In genomic region chr8:111821199-111821598, GRCm38 (mm10) we compare ENCODE assay signal across 10 mouse cellular contexts. TPM values are rescaled to one million over a fixed set of nuclear protein-coding genes. Genes with fewer than 3 reads are reported as not detected.
DNase-seq lines count a peak whose midpoint lies in the region; ATAC-seq and TF ChIP-seq lines count a peak whose summit lies in the region.
"Had no signal": no experiment of that assay in that cellular context is flagged by ENCODE, and none has a peak within 500 bp of the region (broad histone marks: within the 10 kb centered on the region; RNA-seq: fewer than 3 reads in every experiment).

No protein-coding gene starts in this region.

- intact Hi-C loops in left cerebral cortex, postnatal 36 days (cut with DNase I): no loop called here

- peak overlapping the region; percentile 18 for H3K4me2 ChIP-seq in CH12.LX (ENCODE audit: insufficient read depth, low read depth, poor library complexity, severe bottlenecking)
- no peak overlapping the region for H3K4me2 ChIP-seq in intestine, postnatal 0 days (replicated peaks; ENCODE audit: low read depth)
- H3K4me2 ChIP-seq: hindbrain, embryonic 14.5 days had no signal

- TF ChIP-seq RAD21 in CH12.LX (IDR thresholded peaks at IDR 0.05; ENCODE audit: low read depth, low read length): no peak; the same call in 1 of the 2 replicates

- H3K9me3 ChIP-seq in CH12.LX (replicated peaks; ENCODE audit: low read length): peaks cover 3% of the 10 kb centered on the region
- H3K9me3 ChIP-seq in intestine, postnatal 0 days (ENCODE audit: control insufficient read depth): no peaks in the 10 kb centered on the region
- no peaks in the 10 kb centered on the region for H3K9me3 ChIP-seq in hindbrain, embryonic 10.5 days
- H3K9me3 ChIP-seq: embryonic facial prominence, embryonic 10.5 days had no signal

- dilution Hi-C loops in CH12.LX (cut with MboI; ENCODE audit: extremely low pct_ligation_motif_present, extremely low pct_unique_long_range_greater_than_20kb, low sequenced_read_pairs): no loop called here

- ATAC-seq in intestine, postnatal 0 days: no peak

- H3K36me3 ChIP-seq in kidney, adult 2 months (ENCODE audit: control insufficient read depth, insufficient read depth, low read length): peaks cover 1% of the 10 kb centered on the region; the same call in 1 of the 2 replicates
- peaks cover 19 to 62% of the 10 kb centered on the region in 2 experiments for H3K36me3 ChIP-seq in CH12.LX (replicated peaks in 1 of 2; ENCODE audit: control insufficient read depth in 1 of 2, insufficient read depth in 1 of 2, low read length in 1 of 2)
- 0 out of 2 replicates have a peak, but pooled peaks cover 4% of the 10 kb centered on the region for H3K36me3 ChIP-seq in intestine, postnatal 0 days (ENCODE audit: control insufficient read depth, insufficient read depth)
- peaks cover 75% of the 10 kb centered on the region for H3K36me3 ChIP-seq in hindbrain, embryonic 10.5 days

- no peak overlapping the region for H3K4me3 ChIP-seq in kidney, adult 2 months (ENCODE audit: insufficient read depth, low read depth, low read length)
- no peak overlapping the region for H3K4me3 ChIP-seq in CH12.LX (replicated peaks in 1 of 3; ENCODE audit: low read depth in 2 of 3, low read length in 2 of 3, poor library complexity in 1 of 3)
- H3K4me3 ChIP-seq in intestine, postnatal 0 days (ENCODE audit: low read depth, low read length): no peak overlapping the region
- H3K4me3 ChIP-seq in hindbrain, embryonic 10.5 days: no peak overlapping the region
- H3K4me3 ChIP-seq: embryonic facial prominence, embryonic 10.5 days had no signal

- no peak overlapping the region for H3K9ac ChIP-seq in CH12.LX (ENCODE audit: insufficient read depth, low read depth)
- no peak overlapping the region for H3K9ac ChIP-seq in intestine, postnatal 0 days (ENCODE audit: low read depth, low read length)
- H3K9ac ChIP-seq: hindbrain, embryonic 14.5 days had no signal

- no peak for TF ChIP-seq POLR2A in kidney, adult 2 months (IDR thresholded peaks at IDR 0.05; ENCODE audit: low read depth, low read length)
- 0 out of 2 replicates have a peak, but pooled peaks have one; percentile 21 for TF ChIP-seq POLR2A in CH12.LX (IDR thresholded peaks at IDR 0.05; ENCODE audit: low read depth, low read length)

- DNase-seq in kidney, adult 2 months: peak; percentile 41
- no peak for DNase-seq in kidney, postnatal 10 days
- DNase-seq in CH12.LX (ENCODE audit: extremely low read depth): peak; percentile 90
- peak; percentile 57 for DNase-seq in lung, postnatal 25 days (ENCODE audit: low spot score)
- DNase-seq in spleen, postnatal 14 days (ENCODE audit: low spot score in 2 of 2): peak; percentile 11 to 29
- DNase-seq in hindbrain, embryonic 10.5 days (ENCODE audit: low spot score): no peak
- DNase-seq in left cerebral cortex, postnatal 36 days (ENCODE audit: low spot score in 2 of 2): no peak

- in situ Hi-C loops in CH12.LX (cut with MboI; ENCODE audit: low pct_ligation_motif_present, low pct_unique_long_range_greater_than_20kb, low sequenced_read_pairs): loop anchor here (10.0 kb wide), 1 partner anchor 46 kb away; no protein-coding TSS in a partner anchor

- peaks cover 5% of the 10 kb centered on the region; the same call in 1 of the 2 replicates for H3K4me1 ChIP-seq in kidney, adult 2 months (ENCODE audit: control insufficient read depth, insufficient read depth, low read length)
- H3K4me1 ChIP-seq in CH12.LX (ENCODE audit: control insufficient read depth in 1 of 2, insufficient read depth in 2 of 2): peaks cover 12 to 16% of the 10 kb centered on the region in 2 experiments
- H3K4me1 ChIP-seq in intestine, postnatal 0 days (replicated peaks; ENCODE audit: control insufficient read depth, insufficient read depth, low read length): no peaks in the 10 kb centered on the region
- H3K4me1 ChIP-seq in hindbrain, embryonic 10.5 days (replicated peaks): no peaks in the 10 kb centered on the region
- H3K4me1 ChIP-seq: embryonic facial prominence, embryonic 10.5 days had no signal

- peak; percentile 100 for TF ChIP-seq EP300 in CH12.LX (IDR thresholded peaks at IDR 0.05; ENCODE audit: low read length)

- no peaks in the 10 kb centered on the region for H3K27me3 ChIP-seq in kidney, adult 2 months (replicated peaks; ENCODE audit: control insufficient read depth, insufficient read depth, low read length)
- H3K27me3 ChIP-seq in CH12.LX (replicated peaks): no peaks in the 10 kb centered on the region
- no peaks in the 10 kb centered on the region for H3K27me3 ChIP-seq in intestine, postnatal 0 days (replicated peaks; ENCODE audit: control insufficient read depth, insufficient read depth, low read length)
- no peaks in the 10 kb centered on the region for H3K27me3 ChIP-seq in hindbrain, embryonic 10.5 days (ENCODE audit: insufficient read depth, poor library complexity, severe bottlenecking)

- no peak for TF ChIP-seq CTCF in kidney, adult 2 months (conservative IDR thresholded peaks at IDR 0.05; ENCODE audit: insufficient read depth, insufficient read length, low read depth, low read length)
- TF ChIP-seq CTCF in CH12.LX (conservative IDR thresholded peaks at IDR 0.05 in 1 of 2, IDR thresholded peaks at IDR 0.05 in 1 of 2; ENCODE audit: low read depth in 2 of 2, low read length in 2 of 2): no peak
- TF ChIP-seq CTCF in intestine, postnatal 0 days (IDR thresholded peaks at IDR 0.05; ENCODE audit: low read depth): no peak

- peak overlapping the region; percentile 1; the same call in 1 of the 2 replicates for H3K27ac ChIP-seq in kidney, adult 2 months (ENCODE audit: insufficient read depth, low read depth, low read length)
- H3K27ac ChIP-seq in CH12.LX (ENCODE audit: insufficient read depth, low read depth): no peak overlapping the region
- H3K27ac ChIP-seq in intestine, postnatal 0 days (ENCODE audit: low read depth, low read length): no peak overlapping the region
- no peak overlapping the region for H3K27ac ChIP-seq in hindbrain, embryonic 10.5 days
- H3K27ac ChIP-seq: embryonic facial prominence, embryonic 10.5 days; hindbrain, embryonic 14.5 days had no signal

- no peaks in the 10 kb centered on the region for H3K79me2 ChIP-seq in CH12.LX (replicated peaks; ENCODE audit: control insufficient read depth, extremely low read depth, insufficient read depth, poor library complexity, severe bottlenecking)

- 73% methylated on average over 10 of the region's 10 CpGs for WGBS in kidney, adult 2 months
- 82% methylated on average over 10 of the region's 10 CpGs for WGBS in intestine, postnatal 0 days
- 90% methylated on average over 10 of the region's 10 CpGs for WGBS in hindbrain, embryonic 10.5 days

TF ChIP-seq in CH12.LX, 34 proteins besides CTCF, POLR2A, EP300 and RAD21 (continues in another document):
- TF ChIP-seq JUND (conservative IDR thresholded peaks at IDR 0.05; ENCODE audit: low read depth, low read length) (peak; percentile 84), POLR2AphosphoS2 (IDR thresholded peaks at IDR 0.05; ENCODE audit: low read depth, low read length) (no peak), MEF2A (IDR thresholded peaks at IDR 0.05; ENCODE audit: borderline replicate concordance, low read depth, low read length) (peak; percentile 92), USF2 (conservative IDR thresholded peaks at IDR 0.05; ENCODE audit: low read depth, low read length) (no peak), BHLHE40 (IDR thresholded peaks at IDR 0.05; ENCODE audit: low read depth, low read length) (peak; percentile 97), MAZ (IDR thresholded peaks at IDR 0.05; ENCODE audit: low read depth, low read length) (peak; percentile 88), ZC3H11A (IDR thresholded peaks at IDR 0.05; ENCODE audit: low read depth, low read length) (no peak), USF1 (IDR thresholded peaks at IDR 0.05; ENCODE audit: low read depth, low read length) (no peak), SMC3 (IDR thresholded peaks at IDR 0.05; ENCODE audit: low read depth, low read length) (peak; percentile 13; the same call in 1 of the 2 replicates), MAX (IDR thresholded peaks at IDR 0.05; ENCODE audit: low read length) (0 out of 2 replicates have a peak, but pooled peaks have one; percentile 14), ZNF384 (IDR thresholded peaks at IDR 0.05; ENCODE audit: low read depth, low read length) (peak; percentile 99), IRF4 (IDR thresholded peaks at IDR 0.05; ENCODE audit: low read depth, low read length) (peak; percentile 100), TCF12 (IDR thresholded peaks at IDR 0.05; ENCODE audit: low read depth, low read length) (peak; percentile 89), HCFC1 (IDR thresholded peaks at IDR 0.05; ENCODE audit: low read depth, low read length) (peak; percentile 59), E2F4 (IDR thresholded peaks at IDR 0.05; ENCODE audit: insufficient replicate concordance, low read depth, low read length) (no peak), MXI1 (IDR thresholded peaks at IDR 0.05; ENCODE audit: low read depth, low read length) (peak; percentile 28; the same call in 1 of the 2 replicates), ZMIZ1 (IDR thresholded peaks at IDR 0.05; ENCODE audit: low read depth, low read length) (no peak), MYC (IDR thresholded peaks at IDR 0.05; ENCODE audit: low read depth, low read length) (0 out of 2 replicates have a peak, but pooled peaks have one; percentile 50), NRF1 (IDR thresholded peaks at IDR 0.05; ENCODE audit: low read depth, low read length) (no peak), UBTF (IDR thresholded peaks at IDR 0.05; ENCODE audit: low read depth, low read length) (peak; percentile 86; the same call in 1 of the 2 replicates), CHD1 (IDR thresholded peaks at IDR 0.05; ENCODE audit: low read depth, low read length) (no peak), KAT2A (IDR thresholded peaks at IDR 0.05; ENCODE audit: insufficient replicate concordance, low read length) (no peak)

RNA-seq across cellular contexts. Expression of gene Cfdp1, which starts 32.9 kb away (rescaled TPM):
- polyA plus RNA-seq in kidney, adult 2 months (2012; rRNA removed): 7.2 and 12.5 TPM in 2 replicates
- total RNA-seq in CH12.LX (2012; rRNA removed) (113 and 131 TPM in 2 replicates), CH12.LX (2014; rRNA removed) (169 and 199 TPM in 2 replicates)
- 210 and 286 TPM in 2 replicates for polyA plus RNA-seq in CH12.LX (2012; ENCODE audit: insufficient read length, low read depth)
- 87.2 and 89.5 TPM in 2 replicates for polyA plus RNA-seq in intestine, postnatal 0 days (2015; fragmentation: Nextera tagmentation; extraction: Ambion mirVana)
- 171 and 215 TPM in 2 replicates for polyA plus RNA-seq in hindbrain, embryonic 10.5 days (2016; fragmentation: Nextera tagmentation; extraction: Ambion mirVana)
- 10 to 100 TPM; 76.9 to 78.2 TPM for total RNA-seq in left cerebral cortex, postnatal 36 days (2021)

RNA-seq across cellular contexts. Expression of gene Tmem170, which starts 55.4 kb away (rescaled TPM):
- polyA plus RNA-seq in kidney, adult 2 months (2012; rRNA removed): 6.0 and 6.9 TPM in 2 replicates
- total RNA-seq in CH12.LX (2012; rRNA removed): 2.2 and 2.4 TPM in 2 replicates
- total RNA-seq in CH12.LX (2014; rRNA removed): 2.1 and 2.5 TPM in 2 replicates
- polyA plus RNA-seq in CH12.LX (2012; ENCODE audit: insufficient read length, low read depth): 1.2 and 1.6 TPM in 2 replicates
- polyA plus RNA-seq in intestine, postnatal 0 days (2015; fragmentation: Nextera tagmentation; extraction: Ambion mirVana): 24.1 and 25.4 TPM in 2 replicates
- polyA plus RNA-seq in hindbrain, embryonic 10.5 days (2016; fragmentation: Nextera tagmentation; extraction: Ambion mirVana): 8.4 and 10.7 TPM in 2 replicates
- total RNA-seq in left cerebral cortex, postnatal 36 days (2021): 1 to 10 TPM; 2.9 to 4.4 TPM

Comparison
In these comparisons a context has a peak if more than half of its experiments do, and no peak if none do; other contexts are left out.
1. DNase-seq: peak in kidney, adult 2 months (single experiment), CH12.LX (single experiment), lung, postnatal 25 days (single experiment) and spleen, postnatal 14 days (2 of 2); none in kidney, postnatal 10 days (single experiment), hindbrain, embryonic 10.5 days (single experiment) and left cerebral cortex, postnatal 36 days (0 of 2).